19 mouse cellular contexts compared by ENCODE assay signal in genomic region chr11:89232884-89233480, GRCm38 (mm10).
DNase-seq lines count a peak whose midpoint lies in the region; ATAC-seq and TF ChIP-seq lines count a peak whose summit lies in the region.
"Had no signal": no experiment of that assay in that cellular context is flagged by ENCODE, and none has a peak within 500 bp of the region (broad histone marks: within the 10 kb centered on the region; RNA-seq: fewer than 3 reads in every experiment).

No protein-coding gene starts in this region.

- H3K4me2 ChIP-seq in stomach, postnatal 0 days (replicated peaks; ENCODE audit: low read depth), result no peak overlapping the region
- H3K4me2 ChIP-seq: hindbrain, embryonic 13.5 days had no signal

- H3K36me3 ChIP-seq in kidney, adult 2 months (ENCODE audit: control insufficient read depth, insufficient read depth, low read length), result no peaks in the 10 kb centered on the region
- no peaks in the 10 kb centered on the region for H3K36me3 ChIP-seq in stomach, postnatal 0 days (ENCODE audit: control insufficient read depth, insufficient read depth, low read length)
- H3K36me3 ChIP-seq: heart, embryonic 10.5 days; hindbrain, embryonic 13.5 days had no signal

- H3K9me3 ChIP-seq in stomach, postnatal 0 days (ENCODE audit: control insufficient read depth, low read length), result no peaks in the 10 kb centered on the region
- H3K9me3 ChIP-seq: heart, embryonic 10.5 days; hindbrain, embryonic 13.5 days had no signal

- no peak overlapping the region for H3K4me3 ChIP-seq in kidney, adult 2 months (ENCODE audit: insufficient read depth, low read depth, low read length)
- no peak overlapping the region for H3K4me3 ChIP-seq in stomach, postnatal 0 days (ENCODE audit: low read depth, low read length)
- H3K4me3 ChIP-seq: erythroblast, embryonic 14.5 days; heart, embryonic 10.5 days; hindbrain, embryonic 13.5 days had no signal

- peak; percentile 33 to 44 for DNase-seq in cerebellum, postnatal 10 days
- no peak for DNase-seq in cerebellum, adult 11 months
- peak; percentile 62 for DNase-seq in kidney, adult 2 months
- no peak for DNase-seq in kidney, postnatal 10 days
- peak; percentile 11 for DNase-seq in R1 (ENCODE audit: low read depth, low spot score)
- DNase-seq in kidney, adult 9 months, result peak; percentile 43
- no peak for DNase-seq in stomach, postnatal 0 days (ENCODE audit: low spot score)
- DNase-seq: adrenal gland, postnatal 25 days; cerebellum, postnatal 25 days; gastrocnemius, postnatal 36 days; heart, postnatal 10 days; retina, postnatal 1 day; thymus, adult 18-20 months had no signal

- no peak for ATAC-seq in granulocyte monocyte progenitor cell, adult 5-6 weeks (replicated peaks; ENCODE audit: poor library complexity, severe bottlenecking)
- ATAC-seq in stomach, postnatal 0 days (ENCODE audit: low FRiP score, low TSS enrichment), result no peak
- ATAC-seq: intestine, embryonic 16.5 days had no signal

- no peak for TF ChIP-seq CTCF in kidney, adult 2 months (conservative IDR thresholded peaks at IDR 0.05; ENCODE audit: insufficient read depth, insufficient read length, low read depth, low read length)
- no peak for TF ChIP-seq CTCF in stomach, postnatal 0 days (IDR thresholded peaks at IDR 0.05; ENCODE audit: low read depth)

- H3K9ac ChIP-seq in stomach, postnatal 0 days (ENCODE audit: low read length), result no peak overlapping the region
- H3K9ac ChIP-seq: hindbrain, embryonic 13.5 days had no signal

- H3K4me1 ChIP-seq in kidney, adult 2 months (ENCODE audit: control insufficient read depth, insufficient read depth, low read length), result peaks cover 4% of the 10 kb centered on the region; the same call in 1 of the 2 replicates
- H3K4me1 ChIP-seq in stomach, postnatal 0 days (replicated peaks; ENCODE audit: control insufficient read depth, insufficient read depth), result no peaks in the 10 kb centered on the region
- H3K4me1 ChIP-seq: heart, embryonic 10.5 days; hindbrain, embryonic 13.5 days had no signal

- peak overlapping the region; percentile 26; the same call in 1 of the 2 replicates for H3K27ac ChIP-seq in kidney, adult 2 months (ENCODE audit: insufficient read depth, low read depth, low read length)
- H3K27ac ChIP-seq in stomach, postnatal 0 days (replicated peaks), result no peak overlapping the region
- H3K27ac ChIP-seq: heart, embryonic 10.5 days; hindbrain, embryonic 13.5 days had no signal

- WGBS in kidney, adult 2 months, result 47% methylated on average over 9 of the region's 9 CpGs
- 65% methylated on average over 9 of the region's 9 CpGs for WGBS in stomach, postnatal 0 days

- no peak for TF ChIP-seq EP300 in stomach, postnatal 0 days (optimal IDR thresholded peaks at IDR 0.05)

- H3K27me3 ChIP-seq in kidney, adult 2 months (replicated peaks; ENCODE audit: control insufficient read depth, insufficient read depth, low read length), result no peaks in the 10 kb centered on the region
- no peaks in the 10 kb centered on the region for H3K27me3 ChIP-seq in stomach, postnatal 0 days (ENCODE audit: control insufficient read depth, insufficient read depth, low read length)
- H3K27me3 ChIP-seq: CH12.LX; hindbrain, embryonic 13.5 days had no signal

- TF ChIP-seq POLR2A in kidney, adult 2 months (IDR thresholded peaks at IDR 0.05; ENCODE audit: low read depth, low read length), result no peak

Comparison
In these comparisons a context has a peak if more than half of its experiments do, and no peak if none do; other contexts are left out.
1. DNase-seq: peak in cerebellum, postnatal 10 days (2 of 2), kidney, adult 2 months (single experiment), R1 (single experiment) and kidney, adult 9 months (single experiment); none in cerebellum, adult 11 months (single experiment), kidney, postnatal 10 days (single experiment) and stomach, postnatal 0 days (single experiment).